Mouse (Mus musculus): Measurements from ENCODE around the gene Lamp1.
A peak's percentile ranks its signal among the peaks of the same experiment; 100 is the strongest.

Lamp1 gene

DNA sequence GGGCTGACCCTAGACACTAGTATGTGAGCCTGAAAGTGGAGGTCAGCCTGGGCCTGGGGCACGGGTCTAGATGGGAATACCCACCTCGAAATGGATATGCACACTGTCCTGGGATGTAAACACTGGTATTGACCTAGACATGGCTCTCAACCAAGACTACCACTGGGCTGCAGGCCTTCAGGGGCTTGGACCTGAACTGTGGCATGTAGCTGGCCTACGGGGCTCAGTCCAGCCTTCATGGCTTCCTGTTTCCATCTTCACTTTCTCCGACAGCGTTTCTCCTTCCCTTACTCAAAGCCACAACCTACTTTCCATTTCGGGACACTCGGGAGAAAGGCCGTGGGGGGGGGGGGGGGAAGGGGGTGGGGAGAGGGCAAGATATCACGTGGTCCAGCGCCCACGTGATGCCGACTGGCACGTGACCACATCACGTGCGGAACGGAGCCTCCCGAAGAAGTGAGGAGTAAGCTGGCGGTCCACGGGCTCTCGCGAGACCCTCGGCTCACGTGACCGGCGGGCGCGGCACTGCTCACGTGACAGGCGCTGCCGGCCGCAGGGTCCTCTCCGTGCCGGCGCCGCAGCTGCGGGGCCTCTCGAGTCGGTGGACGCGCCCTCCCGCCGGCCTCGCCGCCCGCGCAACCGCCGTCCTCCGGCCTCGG, at the start of gene Lamp1:
Gene Lamp1 (plus strand): TSS at position 444 of the 659 bp plus-strand sequence.
- peak; percentile 84 for DNase-seq (ENCODE audit: low read depth, low spot score)

DNA sequence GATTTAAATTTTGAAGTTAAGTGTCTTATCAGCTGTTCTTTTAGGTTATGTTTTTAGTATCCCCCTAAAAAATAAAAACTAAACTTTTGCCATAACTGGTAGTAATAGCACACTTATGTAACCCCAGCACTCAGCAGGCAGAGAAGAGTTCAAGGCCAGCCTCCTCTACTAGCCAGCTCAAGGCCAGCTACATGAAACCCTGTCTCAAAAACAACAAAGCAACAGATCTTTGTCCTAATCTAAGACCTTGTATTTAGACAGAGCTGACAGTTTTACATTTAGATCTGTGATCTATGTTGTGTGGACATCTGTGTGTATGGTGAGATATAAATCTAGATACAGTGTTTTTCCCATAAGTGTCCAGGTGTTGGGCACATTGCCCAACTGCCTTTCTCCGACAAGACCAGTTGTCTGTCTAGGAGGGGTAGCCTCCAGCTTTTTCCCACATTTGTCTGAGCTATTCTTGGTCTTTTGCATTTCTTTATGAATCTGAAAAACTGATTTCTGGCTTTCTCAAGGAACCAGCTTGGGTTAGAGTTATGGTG, 49.5 kb upstream of the Lamp1 start:
- DNase-seq (ENCODE audit: low read depth, low spot score), result no peak

DNA sequence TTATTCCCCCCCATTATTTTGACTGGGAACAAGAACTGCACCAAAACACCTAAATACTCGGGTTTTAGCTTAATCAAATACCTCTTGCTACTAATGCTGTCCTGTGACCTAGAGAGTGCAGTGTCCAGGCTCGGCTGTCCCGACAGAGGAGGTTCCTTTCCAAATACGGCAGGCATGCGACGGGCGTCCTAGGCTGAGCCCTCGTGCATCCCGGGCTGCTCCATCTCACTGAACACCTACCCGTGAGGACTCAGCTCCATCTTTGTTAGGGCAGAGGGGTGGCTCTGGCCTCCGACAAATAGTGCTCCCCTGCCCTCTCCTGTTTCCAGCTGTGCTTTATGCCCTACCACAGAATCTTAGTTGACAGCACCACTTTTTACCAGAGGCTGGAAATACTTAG, 47.0 kb upstream of the Lamp1 start:
- no peak for DNase-seq (ENCODE audit: low read depth, low spot score)

DNA sequence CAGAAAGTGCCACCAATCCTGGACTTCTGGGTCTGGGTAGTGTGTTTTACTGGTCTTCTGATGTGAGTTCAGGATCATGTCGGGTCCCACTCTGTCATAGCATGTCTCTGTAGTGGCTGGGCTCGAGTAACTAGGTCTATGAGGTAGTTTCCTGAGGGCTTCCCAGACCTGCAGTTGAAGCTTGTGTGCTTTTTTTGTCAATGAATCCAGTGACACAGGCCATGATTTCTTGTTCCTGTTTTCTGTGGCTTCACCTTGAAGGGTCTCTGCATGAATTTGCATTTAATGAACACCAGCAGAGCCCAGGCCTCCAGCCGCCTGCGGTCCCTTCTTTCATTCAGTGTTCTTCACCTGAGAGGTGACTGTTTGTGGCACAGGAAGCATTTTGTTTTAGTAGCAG, 45.7 kb upstream of the Lamp1 start:
- no peak for DNase-seq (ENCODE audit: low read depth, low spot score)

DNA sequence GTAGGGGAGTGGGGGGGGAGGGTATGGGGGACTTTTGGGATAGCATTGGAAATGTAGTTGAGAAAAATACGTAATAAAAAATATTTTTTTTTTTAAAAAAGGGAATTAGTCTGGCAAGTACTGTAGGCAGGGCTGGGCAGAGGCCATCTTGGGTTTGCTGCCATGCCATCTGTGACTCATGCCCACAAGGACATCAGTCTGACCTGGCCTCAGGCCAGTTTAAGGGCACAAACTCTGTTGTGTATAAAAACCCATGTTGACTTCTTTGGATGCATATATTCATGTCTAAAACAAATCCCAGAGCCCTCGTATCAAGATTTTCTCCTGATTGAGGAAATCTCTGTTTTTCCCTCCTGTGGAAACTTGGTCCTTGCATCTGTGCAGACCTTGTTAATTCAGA, 41.9 kb upstream of the Lamp1 start:
- no peak for DNase-seq (ENCODE audit: low read depth, low spot score)

DNA sequence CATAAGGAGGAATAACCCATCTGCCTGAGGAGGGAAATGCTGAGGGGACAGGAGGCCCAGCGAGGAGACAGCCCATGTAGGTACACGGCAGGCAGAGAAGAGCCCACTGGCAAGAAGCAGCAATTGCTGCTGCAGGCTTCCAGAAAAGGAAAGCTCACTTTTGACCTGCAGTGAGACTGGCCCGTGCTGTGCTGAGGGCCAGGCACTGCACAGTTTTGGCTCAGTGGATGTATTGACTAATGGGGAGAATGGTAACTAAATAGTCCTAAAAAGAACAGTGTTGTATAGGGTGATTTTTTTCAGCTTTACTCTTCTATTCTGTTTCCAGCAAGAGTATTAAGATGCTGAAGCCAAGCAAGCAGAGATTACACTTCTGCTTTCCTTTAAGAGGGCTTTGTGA, 40.4 kb upstream of the Lamp1 start:
- no peak for DNase-seq (ENCODE audit: low read depth, low spot score)

DNA sequence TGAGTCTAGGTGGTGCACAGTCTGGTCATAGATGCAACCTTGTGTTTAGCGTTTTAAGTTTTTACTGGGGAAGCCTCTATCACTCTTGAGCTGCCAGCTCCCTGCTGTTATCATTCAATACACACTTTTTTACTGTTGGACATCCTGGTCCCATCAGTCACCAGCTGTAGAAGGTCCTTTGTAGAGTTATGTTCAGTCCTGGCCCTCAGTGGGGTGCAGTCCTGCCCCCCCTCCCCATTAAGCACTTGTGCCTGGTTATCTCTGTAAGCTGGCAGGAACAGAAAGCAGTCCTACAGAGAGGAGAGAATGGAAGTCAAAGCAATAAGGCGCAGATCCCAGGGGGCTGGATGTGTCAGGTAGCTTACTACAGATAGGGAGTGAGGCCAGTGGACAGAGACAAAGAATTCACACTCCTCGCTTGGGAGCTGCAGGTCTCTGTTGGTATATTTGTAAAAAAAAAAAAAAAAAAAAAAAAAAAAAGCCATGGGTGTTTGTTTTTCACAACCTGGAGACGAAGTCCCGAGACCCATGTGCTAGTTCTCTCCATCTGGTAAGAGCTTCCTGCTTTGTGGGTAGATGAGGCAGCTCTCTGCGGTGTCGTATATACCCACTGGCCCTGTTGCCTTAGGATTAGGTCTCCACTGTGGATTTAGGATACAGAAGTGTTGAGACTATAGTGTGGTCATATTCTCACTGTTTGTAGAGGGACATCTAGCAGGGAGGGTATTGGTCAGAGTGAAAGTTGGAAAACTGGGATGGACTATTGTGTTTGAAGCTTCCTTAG, 37.9 kb upstream of the Lamp1 start:
- DNase-seq (ENCODE audit: low read depth, low spot score), result no peak

DNA sequence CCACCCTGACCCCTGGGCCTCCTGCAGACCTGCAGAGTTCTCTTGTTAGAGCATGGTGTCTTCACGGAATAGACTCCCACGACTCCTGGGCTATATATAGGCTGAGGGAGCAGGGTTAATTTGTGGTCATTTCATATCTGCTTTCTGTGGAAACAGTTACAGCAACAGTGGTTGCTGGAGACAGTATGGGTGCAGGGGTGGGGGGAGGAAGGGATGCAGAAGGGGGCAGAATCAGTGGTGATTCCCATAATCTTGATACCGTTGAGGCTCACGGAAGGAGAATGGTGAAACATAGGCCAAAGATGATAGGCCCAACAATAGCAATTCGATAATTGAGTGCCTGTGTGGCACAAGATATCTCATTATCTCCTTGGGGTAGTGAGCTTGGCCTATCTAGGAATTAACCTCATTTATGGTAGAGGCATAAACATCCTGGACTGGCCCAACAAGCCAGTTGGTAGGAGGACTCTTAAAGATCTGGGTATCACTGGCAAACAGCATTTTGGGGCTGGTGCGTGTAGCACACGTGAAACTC, 36.0 kb upstream of the Lamp1 start:
- DNase-seq (ENCODE audit: low read depth, low spot score), result no peak

DNA sequence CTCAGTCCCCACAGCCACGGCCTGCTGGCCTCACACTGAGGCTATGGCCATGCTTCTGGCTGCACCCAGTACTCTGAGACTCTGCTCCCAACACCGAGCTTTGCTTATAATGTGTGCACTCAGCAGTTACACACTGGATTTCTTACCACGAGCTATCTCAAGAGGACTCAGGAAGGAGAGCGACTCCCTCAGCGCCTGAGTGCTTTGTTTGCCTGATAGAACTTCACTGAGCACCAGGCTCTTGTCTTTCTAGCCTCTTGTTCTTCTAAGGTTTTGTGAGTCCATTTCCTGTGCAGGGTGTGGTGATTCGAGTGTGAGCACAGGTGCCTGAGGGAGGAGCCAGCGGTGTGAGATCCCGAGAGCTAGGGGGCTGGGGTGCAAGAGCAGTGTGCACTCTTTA, 34.1 kb upstream of the Lamp1 start:
- DNase-seq (ENCODE audit: low read depth, low spot score), result no peak

DNA sequence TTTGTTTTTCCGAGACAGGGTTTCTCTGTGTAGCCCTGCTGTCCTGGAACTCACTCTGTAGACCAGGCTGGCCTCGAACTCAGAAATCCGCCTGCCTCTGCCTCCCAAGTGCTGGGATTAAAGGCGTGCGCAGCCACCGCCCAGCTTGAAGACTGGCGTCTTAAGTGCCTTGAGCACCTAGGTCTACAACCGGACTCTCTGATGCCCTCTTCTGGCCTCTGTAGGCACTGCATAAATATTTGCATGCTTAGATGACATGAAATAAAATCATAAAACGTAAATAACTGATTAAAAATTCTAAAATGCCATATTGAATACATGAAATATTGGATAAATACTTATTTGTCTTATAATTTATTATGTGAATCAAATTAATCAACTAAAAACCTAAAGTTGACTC, 26.7 kb upstream of the Lamp1 start:
- peak; percentile 65 for DNase-seq (ENCODE audit: low read depth, low spot score)

DNA sequence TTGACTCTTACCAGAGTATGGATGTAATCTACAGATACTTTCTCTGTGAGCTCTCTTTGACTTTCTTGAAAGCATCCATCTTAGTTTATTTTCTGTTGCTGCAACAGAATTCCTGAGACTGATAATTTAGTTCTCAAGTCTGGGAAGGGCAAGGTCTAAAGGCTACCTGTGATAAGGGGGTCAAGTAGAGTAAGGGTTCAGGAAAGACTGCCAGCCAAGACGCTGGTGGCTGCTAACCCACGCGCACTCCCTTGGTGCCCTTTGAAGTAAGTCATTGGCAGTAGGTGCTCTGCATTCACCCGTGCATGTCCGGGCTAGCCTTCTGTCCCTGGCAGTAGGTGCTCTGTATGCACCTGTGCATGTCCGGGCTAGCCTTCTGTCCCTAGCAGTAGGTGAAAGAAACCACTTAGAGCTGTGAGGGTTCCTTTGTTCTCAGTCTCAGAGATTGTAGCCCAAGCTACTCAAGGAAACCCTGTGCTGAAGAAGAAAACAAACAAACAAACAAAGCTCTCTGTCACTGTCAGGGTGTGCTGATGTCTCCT, 19.2 kb upstream of the Lamp1 start:
- DNase-seq (ENCODE audit: low read depth, low spot score), result no peak

DNA sequence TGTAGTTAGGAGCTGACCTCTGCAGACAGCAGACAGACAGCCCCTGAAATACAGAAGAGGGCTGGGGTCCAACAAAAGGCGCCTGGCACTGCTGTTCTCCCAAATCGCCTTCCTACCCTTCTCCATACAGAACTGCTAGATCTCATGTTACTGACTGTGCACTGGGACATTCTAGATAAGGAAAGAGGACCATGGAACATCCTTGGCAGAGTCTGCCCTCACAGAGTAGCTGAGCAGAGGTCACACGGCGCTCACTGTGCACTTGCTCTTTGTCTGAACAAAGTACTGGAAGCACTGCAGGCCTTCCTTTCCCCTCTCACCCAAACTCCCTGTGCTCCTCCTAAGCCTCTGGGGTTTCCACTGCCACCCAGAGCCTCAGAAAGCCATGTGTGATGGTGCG, 17.3 kb upstream of the Lamp1 start:
- no peak for DNase-seq (ENCODE audit: low read depth, low spot score)

DNA sequence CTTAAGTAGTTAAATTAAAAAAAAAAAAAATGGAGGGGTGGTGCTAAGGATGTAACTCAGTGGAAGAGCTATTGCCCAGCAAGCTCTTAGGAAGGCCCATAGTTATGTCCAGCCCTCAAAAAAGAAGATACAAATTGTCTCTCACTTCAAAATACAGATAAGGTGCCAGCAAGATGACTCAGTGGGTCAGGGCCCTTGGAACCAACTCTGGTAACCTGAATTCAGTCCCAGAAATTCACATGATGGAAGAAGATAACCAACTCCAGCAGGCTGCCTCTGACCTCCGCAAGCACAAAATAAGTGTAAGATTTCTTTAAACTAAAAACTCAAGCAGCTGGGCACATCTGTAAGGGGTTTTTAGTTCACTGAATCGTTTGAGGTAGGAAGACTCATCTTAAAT, 10.5 kb upstream of the Lamp1 start:
- DNase-seq (ENCODE audit: low read depth, low spot score), result no peak

DNA sequence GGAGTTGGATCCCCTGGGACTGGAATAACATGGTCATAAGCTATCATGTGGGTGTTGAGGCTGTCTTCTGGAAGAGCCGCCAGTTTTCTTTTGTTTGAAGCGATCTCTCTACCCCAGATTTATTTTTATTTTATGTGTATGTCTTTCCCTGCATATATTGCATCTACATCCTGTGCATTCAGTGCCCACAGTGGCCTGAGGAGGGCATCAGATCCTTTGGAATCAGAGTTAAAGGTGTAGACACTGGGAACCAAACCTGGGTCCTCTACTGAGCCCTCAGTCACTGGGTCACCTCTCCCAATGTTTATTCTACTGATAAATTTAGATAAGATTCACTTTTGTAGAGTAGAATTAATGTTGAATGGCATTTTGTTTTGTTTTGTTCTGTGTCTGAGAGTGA, 9.7 kb upstream of the Lamp1 start:
- DNase-seq (ENCODE audit: low read depth, low spot score), result no peak

DNA sequence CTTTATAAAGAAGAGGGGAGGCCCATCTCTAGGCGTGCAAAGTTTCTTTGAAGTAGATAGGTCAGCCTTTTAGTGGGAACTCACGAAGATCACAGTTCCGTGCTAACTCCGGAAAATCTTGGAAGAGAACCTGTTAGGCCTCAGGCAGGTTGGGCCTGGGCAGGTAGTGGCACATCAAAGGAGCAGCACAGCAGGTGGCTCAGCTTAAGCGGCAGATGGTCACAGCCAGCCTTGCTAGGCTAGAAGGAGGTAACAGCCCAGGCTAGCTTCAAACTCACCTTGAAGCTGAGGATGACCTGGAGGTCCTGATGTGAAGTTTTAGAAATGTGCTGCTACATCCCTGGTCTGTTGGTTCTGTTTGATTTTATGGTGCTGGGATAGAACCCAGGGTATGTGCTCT, 9.1 kb upstream of the Lamp1 start:
- no peak for DNase-seq (ENCODE audit: low read depth, low spot score)

DNA sequence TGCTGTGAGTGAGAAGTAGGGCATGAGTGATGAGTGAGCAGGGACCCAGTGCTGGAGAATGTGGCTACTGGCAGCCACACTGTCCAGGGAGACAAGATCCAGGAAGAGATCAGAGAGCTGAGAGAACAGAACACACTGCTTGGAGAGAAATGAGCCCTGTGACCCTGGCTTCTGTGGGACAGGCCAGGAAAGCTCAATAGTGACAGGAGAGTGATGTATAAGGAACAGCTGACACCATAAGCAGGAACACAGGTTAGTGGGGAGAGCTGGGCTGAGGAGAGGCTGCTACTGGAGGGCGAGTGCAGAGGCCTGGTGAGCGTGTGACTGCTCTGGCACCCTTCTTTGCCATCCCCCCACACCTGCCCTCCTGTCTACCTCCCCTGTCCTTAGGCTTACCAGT, 8.0 kb upstream of the Lamp1 start:
- DNase-seq (ENCODE audit: low read depth, low spot score), result no peak

DNA sequence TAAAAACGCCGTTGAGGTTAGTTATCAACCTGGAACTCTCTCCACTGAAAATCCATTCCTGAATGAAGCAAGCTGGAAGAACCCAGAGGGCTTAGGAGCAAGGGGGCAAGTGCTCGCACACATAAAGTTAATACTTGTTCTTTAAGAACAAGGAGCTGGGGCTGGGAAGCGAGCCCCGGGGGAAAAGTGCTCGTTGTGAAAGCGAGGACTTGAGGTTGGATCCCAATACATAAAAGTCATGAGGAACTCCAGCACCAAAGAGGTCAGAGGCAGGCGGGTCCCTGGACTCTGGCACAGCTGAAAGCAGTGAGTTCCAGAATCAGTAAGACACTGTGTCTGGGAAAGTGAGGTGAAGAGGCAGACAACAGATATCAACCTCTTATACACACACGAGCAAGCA, 4.9 kb upstream of the Lamp1 start:
- no peak for DNase-seq (ENCODE audit: low read depth, low spot score)

DNA sequence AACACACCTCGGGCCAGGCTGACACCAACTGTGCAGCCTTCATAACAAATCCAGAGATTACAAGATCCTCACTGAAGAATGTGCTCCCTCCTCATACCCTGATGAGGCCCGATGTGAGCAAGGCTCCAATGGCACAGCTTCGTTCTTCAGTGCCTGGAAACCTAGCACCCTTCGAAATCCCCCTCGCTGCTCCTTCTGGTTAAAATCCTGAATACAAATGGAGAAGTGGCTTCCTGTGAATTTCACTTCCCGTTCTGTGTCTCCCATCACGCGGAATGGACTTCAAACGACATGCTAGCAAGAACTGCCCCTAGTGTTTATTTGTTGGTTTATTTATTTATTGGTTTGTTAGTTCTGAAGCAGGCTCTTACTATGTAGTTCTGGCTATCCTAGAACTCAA, 3.6 kb upstream of the Lamp1 start:
- no peak for DNase-seq (ENCODE audit: low read depth, low spot score)

DNA sequence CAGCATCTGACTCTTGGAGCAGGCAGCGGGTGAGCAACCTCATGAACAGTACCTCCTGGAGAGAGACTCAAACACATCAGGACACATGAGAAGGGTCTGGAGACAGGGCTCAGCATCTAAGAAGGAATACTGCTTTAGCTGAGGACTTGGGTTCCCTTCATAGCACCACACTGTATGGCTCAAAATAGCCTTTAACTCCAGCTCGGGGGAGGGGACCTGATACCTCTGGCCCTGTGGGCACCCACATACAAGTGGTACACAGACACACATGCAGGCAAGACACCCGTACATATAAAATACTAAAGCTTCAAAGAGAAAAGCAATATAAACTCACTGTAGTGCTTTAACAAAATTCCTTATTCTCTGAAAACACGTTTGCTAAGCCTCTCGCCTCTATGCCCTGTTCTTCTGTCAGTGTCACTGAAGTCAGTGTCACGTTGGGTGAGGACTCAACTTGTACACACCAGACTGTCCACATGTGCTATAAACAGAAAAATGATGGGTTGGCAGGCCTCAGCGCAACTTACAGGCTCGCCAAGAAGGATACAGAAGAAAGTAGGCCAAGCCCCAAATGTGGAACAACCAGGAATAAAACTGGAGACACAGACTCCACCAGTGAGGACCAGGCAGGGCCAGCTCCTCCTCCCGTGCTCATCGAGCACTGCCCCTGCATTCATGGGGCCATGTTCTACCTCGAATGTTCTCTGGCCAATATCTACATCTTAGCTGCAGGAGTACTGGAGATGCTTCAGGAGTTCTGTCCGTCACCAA, 2.4 kb upstream of the Lamp1 start:
- DNase-seq (ENCODE audit: low read depth, low spot score), result no peak

DNA sequence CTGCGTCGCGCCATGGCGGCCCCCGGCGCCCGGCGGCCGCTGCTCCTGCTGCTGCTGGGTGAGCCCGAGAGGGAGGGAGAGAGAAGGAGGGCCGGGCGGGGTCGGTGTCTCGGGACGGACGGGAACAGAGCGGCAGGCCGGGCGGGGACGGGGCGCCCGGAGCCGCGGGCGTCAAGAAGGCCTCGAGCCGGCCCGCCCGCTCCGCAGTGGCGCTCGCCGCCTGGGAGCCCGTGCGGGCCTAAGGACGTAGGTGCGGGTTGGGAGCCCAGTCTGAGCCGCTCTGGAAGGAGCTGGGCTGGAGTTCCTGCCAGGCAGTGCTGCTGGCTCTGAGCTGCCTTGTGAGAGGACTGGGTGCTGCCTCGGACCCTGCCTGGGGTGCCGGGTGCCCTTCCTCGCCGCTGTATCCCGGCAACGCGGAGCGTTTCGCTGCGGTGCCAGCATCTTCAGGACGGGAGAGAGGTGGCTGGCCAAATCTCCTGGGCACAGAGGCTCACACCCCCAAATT, 468 bp downstream of the Lamp1 start:
- DNase-seq (ENCODE audit: low read depth, low spot score), result peak; percentile 25

DNA sequence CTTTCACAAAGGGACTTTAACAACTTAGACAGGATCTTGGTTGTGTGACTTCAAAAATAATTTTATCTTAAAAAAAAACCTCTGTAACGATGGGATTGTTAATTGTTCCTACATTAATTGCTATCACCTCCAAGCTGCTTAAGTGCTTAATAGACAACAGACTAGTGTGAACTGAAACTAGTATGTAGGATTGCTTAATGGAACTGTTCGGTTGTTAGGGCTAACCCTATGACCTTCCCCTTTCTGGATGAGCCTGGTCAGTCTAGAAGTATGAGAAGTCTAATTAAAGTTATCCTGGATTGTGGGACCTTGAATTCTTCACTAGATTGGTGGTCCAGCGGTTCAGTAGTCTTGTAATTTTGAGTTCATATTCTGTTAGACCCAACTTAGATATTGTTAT, 1.7 kb downstream of the Lamp1 start:
- no peak for DNase-seq (ENCODE audit: low read depth, low spot score)

DNA sequence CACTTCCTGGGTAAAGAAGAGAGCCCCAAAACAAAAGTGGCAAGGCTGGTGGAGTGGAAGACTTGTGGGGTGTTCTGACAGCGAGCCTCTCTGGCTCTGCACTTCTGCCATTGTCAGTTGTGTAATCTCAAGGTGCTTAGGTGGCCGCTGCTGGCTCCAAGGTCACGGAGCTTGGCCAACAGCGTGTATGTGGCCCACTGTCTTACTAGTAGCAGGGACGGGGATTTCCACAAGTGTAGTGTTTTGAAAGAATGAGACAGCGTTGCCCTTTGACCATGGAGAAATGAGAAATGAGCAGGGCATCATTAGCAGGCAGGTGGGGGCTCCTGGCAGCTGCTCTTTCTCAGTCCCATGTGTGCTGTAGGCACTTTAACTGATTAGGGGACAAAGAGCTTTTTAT, 3.1 kb downstream of the Lamp1 start:
- no peak for DNase-seq (ENCODE audit: low read depth, low spot score)

All from c-Kit-negative CD71-positive TER-119-positive erythroid progenitor cells, embryonic 14.5 days (primary cell).